Mouse (Mus musculus) retina, adult 2 months (tissue): Measurements from ENCODE around the gene Cox6b1.

Experiments
- DNase-seq: peaks from one replicate; pipeline ENCODE4 v3.0.0-alpha.2; 2012; ENCODE audit warnings: low read depth, low spot score

Gene Cox6b1

DNA sequence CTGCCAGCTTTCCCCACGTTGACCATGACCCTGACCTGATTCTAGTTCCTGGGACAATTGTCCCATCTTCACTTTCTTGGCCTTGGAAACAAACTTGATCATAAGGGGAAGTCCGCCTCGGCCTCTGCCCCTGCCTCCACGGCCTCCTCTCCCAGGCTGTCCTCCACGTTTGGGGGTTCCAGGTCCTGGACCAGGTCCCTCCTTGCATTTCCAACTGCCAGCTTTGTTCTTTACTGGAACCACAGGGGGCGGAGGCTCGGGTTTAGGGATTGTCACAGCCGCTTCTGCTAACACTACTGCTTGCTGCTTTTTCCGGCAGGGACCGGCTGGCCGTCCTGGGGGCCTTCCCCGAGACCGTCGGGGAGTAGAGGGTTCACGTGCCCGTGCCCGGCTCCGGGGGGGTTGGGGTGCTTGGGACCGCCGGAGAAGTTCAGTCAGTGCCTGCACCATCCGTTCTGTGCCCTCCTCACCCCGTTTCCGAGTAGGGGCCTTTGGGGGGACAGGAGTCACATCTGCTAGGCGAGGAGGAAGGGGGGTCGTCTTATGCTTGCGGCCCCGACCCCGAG, 39.4 kb downstream of the Cox6b1 start:
- DNase-seq: no peak

DNA sequence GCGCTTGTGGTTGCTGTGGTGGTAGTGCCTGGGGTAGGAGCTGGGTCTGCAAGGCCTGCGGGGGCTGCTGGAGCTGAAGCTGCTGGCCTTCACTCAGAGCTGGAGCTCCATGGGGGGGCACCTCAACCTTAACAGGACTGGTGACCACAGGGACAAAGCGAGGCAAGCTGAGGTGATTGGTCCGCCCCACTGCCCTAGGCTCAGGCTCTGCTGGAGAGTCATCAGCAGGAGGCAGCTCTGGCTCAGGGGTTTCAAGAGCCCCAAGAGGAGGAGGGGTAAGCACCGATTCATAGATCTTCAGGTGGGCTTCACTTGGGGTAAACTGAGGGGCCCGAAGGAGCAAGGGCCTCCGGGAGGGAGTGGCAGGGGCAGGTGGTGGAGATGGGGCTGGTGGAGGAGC, 40.8 kb downstream of the Cox6b1 start:
- no peak for DNase-seq

- DNase-seq: no peak
Observed at GRCm38 (mm10) chr7:30584339-30584738, 41.6 kb downstream of the Cox6b1 start.

- DNase-seq: no peak
Observed at GRCm38 (mm10) chr7:30581547-30581946, 44.4 kb downstream of the Cox6b1 start.

DNA sequence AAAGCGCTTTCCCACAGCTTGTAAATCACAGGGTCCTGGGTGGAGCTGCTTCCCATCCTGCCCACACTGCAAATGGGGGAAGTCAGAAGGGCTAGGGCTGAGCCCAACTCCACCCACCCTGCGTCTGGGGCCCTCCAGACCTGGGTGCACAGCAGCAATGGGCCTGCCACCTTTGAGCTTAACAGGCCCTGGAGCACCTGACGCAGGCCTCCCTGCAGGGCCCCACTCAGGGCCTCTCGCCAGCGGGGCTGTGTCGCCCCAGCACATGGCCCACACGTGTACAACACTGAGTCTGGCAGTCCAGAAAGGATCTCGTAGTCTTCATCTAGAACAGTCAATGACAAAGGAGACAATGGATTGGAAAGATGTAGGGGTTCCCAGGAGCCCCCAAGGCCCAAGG, 46.0 kb downstream of the Cox6b1 start:
- no peak for DNase-seq

DNA sequence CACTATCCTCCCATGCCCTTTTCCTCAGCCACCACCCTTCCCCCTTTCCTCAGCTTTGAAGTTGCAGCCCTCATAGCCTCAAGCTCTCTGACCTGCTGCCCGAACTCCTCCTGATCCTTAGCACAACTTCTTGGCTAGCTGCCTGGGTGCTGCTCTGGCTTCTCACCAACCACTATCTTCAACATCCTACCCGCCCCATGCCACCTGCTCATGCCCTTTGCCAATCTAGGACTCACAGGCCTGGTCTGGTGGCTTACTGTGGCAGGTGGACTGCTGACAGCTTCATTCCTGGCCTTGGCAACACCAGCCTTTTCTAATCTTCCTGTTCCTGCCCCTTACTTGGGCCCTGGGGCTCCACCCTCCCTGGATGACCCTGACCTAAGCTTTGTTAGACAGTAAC, 53.0 kb downstream of the Cox6b1 start:
- no peak for DNase-seq

DNA sequence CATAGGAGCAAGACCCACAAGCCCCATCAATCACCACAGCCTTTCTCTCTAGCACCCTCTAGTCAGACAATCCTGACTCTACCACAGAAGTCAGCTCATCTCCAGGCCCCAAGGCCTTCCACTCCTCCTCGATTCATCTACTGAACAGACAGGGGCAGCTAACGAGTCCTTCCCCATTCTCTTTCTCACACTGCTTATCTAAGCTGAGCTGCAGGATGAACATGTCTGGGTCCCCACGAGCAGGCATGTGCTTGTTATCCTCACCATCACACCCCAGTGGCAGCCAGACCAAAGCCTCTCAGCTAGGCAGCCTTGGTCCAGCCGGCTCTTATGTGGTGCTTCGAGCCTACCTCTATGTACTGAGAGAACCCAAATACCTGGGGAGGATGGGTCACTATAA, 53.6 kb downstream of the Cox6b1 start:
- no peak for DNase-seq

- no peak for DNase-seq
Observed at GRCm38 (mm10) chr7:30567555-30567954, 58.4 kb downstream of the Cox6b1 start.
